Mouse (Mus musculus) monocyte, adult 5-6 weeks (primary cell): ENCODE data around the gene Nipal4. TPM values are rescaled to one million over a fixed set of nuclear protein-coding genes. Genes with fewer than 3 reads are reported as not detected.
"Not testable (repeated sequence)": the region's sequence is repeated elsewhere in the genome, so short reads cannot be mapped to it uniquely, and the experiment has no call there.

Experiments
- ATAC-seq: fragments of 153-309, 156-312 bp; replicated peaks from 2 replicates; pipeline ENCODE4 v1.8.0; 2017; ENCODE audit warnings: mild to moderate bottlenecking; ENCODE audit not compliant: low TSS enrichment, insufficient number of reproducible peaks, severe bottlenecking, poor library complexity, low FRiP score
- total RNA-seq: library from RNA; stranded (forward); fragments of 200-1000, 200-491, 200-594 nt; gene quantifications from 3 replicates; pipeline ENCODE4 v1.2.3, GENCODE M21; 2017

Gene Nipal4
- total RNA-seq = not detected in 3 replicates

GRCm38 (mm10) chr11:46165866-46166585 is at the start of gene Nipal4:
Nipal4 (minus strand) TSS chr11:46166508.
- ATAC-seq = no peak

DNA sequence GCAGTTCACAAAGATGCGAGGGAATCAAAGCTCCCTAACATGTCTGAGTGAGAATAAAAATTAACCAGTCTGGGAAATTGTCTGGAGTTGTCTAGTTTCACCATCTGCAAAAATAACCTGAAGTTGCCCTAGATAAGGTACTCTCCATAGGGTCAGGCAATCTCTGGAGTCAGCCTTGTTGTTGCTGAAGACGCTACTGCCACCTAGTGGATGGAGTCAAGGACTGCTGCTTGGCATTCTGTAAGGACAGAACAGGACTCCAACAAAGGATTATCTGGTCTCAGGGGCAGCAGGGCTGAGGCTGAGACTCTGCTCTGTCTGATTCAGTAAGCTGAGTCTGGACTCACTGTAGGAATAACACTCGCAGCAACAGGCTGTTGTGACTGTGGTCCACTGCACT is 49.0 kb upstream of the Nipal4 start:
- ATAC-seq = peak; percentile 58; the same call in 1 of the 2 replicates

DNA sequence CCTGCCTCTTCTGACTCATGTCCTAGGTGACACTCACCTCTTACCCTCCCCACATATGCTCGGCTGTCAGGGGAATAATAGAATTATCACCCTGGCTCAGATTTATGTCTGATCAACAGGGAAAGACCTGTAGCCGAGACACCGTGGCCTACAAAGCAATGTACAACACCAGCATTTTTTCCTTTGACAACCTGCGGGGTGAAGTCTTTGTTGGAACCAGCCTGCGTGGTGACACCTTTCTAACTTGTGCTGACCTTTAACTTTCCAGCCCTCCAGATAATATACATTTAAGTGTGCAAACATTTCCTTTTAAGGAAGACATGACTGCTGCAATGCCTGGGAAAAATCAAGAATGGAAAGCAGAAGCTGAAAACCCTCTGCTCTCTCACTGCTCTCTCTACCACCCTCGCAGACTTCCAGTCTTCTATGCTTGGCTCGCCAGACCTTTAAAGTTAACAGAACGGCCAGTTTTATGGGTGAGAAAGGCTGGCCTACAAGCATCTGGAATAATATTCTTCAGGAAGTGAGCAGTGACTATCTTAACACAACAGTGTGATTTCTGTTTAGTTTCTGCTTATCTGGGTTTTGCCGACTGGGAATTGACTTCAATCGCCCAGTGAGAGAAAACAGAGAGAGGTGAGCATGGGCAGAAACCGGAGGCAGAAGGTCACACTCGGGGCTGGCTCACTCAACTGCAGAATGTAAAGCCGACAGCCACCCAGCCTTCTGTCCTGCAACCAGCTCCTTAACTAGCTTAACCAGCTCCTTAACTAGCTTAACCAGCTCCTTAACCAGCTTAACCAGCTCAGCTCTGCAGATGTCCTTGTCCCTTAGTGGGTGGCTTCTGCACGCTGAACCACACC is 48.3 kb upstream of the Nipal4 start:
- ATAC-seq = no peak

DNA sequence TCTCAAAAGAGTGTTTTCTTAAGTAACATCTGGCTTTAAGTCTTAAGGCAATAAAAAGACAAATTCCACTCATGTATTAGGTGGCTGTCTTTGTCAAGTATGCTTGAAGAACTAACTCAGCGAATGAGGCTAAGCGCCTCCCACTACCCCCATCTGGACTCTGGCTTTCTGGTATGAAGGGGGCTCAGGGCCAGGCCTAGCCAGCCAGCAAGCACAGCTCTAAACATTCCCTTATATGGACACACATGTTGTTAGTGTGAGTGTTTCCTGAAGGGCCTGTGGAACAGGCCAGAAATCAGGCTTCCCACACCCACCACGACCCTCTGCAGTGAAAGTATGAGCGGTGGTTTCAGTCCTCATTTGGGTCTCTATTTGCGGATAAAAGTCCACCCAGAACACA is 47.5 kb upstream of the Nipal4 start:
- ATAC-seq = no peak

DNA sequence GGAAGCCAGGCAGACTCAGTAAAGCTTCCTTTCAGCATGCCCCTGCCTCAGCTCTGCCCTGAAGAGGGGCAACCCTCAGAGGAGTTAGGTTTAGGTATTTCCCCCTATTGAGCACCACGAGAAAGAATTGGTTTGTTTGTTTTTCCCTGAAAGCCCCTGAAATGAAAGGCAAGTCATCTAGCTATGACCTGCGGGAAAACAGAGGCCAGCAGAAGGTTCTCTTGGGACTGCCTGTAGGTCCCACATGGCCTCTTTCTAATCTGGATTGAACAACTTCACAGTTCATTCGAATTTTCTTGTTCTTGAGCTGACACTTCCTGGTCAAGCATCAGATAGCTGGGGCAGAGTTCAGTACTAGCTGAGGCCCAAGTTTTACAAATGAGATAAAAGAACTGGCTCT is 45.5 kb upstream of the Nipal4 start:
- ATAC-seq = no peak

GRCm38 (mm10) chr11:46209884-46210283 is 43.6 kb upstream of the Nipal4 start:
- ATAC-seq = no peak

GRCm38 (mm10) chr11:46205639-46206409 is 39.5 kb upstream of the Nipal4 start:
- ATAC-seq = no peak

DNA sequence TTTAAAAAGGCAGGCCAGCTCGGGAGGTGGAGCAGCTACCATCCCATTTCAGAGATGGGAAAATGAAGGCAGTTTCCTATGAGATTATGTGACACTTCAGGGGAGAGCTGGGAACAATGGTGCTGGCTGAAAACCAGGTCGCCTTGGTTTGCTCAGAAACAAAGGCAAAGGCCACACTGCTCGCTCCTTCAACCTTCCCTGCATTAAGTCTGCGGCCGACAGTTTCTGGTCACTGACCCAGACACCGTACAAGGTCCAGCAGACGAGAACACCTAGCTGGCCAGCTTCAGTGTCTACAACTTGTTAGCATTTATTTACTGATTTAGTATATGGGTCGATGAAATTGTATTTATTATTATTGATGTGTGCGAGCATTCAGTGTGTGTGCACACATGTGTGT is 38.5 kb upstream of the Nipal4 start:
- ATAC-seq = no peak

GRCm38 (mm10) chr11:46202547-46202887 is 36.2 kb upstream of the Nipal4 start:
- ATAC-seq = no peak

- ATAC-seq = no peak
These were observed 35.6 kb upstream of the Nipal4 start for GRCm38 (mm10) chr11:46201636-46202546.

GRCm38 (mm10) chr11:46200664-46201063 is 34.4 kb upstream of the Nipal4 start:
- no peak for ATAC-seq

DNA sequence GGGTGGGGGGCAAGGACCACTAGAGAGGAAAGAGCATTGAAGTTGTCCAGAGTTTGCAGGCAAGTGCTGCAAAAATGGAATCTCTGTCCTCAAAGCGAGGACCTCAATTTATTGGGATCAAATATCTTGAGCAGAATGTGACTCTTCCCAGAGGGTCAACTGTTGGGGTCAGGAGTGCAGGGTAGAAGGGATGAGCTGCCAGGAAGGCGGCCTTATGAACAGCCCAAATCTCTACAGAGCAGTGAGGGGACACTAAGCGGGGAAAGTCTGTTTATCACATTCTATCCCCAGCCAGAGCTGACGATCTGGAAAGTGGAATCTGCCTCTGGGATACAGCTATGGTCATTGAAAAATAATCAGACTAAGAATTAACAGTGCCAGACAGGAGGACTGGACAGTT is 27.9 kb upstream of the Nipal4 start:
- ATAC-seq = no peak

- no peak for ATAC-seq
These were observed 22.0 kb upstream of the Nipal4 start for GRCm38 (mm10) chr11:46188283-46188682.

DNA sequence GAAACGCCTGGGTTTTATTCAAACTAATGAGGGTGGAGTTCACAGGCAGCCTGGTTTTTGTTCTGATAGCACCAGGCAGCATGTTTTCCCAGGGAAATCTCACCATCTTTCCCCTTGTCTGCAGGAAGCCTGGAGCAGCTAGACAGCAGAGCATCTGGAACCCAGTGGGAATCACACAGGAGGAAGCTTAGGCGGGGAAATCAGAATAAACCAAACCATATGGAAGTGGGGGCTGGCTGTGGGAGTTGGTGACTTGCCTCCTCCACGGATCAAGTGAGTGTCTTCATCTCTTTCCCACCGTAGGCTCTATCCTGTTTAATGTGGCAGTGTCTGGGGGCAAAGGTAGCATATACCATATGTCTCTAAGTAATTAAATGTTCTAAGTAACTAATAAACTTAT is 19.2 kb upstream of the Nipal4 start:
- no peak for ATAC-seq

DNA sequence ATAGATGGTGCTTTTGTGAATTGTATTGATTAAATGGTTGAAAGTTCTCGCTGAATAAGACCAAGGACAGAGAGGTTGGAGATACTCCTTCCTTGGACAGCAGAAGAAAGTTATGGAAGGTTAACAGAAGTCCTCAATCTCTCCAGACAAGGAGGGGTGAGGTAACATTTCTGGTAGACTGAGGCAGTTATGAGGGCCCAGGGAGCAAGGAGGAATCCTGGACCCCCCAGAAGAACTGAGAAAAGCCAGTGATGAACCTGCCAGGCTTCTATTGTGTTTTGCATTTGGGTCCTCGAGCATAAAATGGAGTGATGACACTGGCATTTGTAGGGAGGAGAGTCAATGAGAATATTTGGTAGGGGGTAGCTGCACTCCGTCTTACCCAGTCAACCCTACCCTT is 18.6 kb upstream of the Nipal4 start:
- no peak for ATAC-seq

- ATAC-seq = not testable (repeated sequence)
These were observed 15.7 kb upstream of the Nipal4 start for GRCm38 (mm10) chr11:46182031-46182430.

DNA sequence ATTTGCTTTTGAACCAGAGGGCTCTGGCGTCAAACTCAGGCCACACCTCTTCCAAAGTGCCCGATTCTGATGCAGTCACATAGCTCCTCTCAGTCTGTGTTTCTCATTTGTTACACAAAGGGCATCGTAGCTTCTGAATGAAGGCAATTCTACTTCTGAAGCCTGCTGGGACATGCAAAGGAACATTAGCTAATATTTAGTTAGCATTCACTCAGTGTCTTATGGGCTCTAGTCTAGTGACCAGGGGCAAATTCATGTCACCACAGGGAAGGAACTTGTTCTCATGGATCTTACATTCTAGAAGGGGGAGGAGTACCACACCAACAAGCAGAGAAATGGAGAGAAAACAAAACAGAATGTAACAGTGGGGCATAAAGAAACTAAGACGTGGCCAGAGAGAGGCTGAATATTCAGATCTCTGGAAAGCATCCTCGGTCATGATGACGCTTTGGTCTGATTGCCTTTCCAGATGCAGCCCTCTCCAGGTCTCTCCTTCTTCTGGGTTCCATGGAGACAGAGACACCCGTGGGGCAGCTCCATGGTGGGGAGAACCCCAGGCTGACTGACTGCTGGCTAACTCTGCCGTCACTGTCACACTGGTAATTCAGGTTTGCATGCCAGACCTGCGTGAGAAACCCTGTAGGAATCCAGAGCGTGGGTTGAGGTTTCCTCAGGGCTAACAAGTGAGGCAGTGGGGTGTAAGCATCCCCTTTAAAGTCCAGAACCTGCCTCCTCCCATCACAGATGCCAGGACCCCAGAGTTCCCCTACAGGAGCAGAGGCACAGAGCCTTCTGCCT is 11.1 kb upstream of the Nipal4 start:
- ATAC-seq = no peak

DNA sequence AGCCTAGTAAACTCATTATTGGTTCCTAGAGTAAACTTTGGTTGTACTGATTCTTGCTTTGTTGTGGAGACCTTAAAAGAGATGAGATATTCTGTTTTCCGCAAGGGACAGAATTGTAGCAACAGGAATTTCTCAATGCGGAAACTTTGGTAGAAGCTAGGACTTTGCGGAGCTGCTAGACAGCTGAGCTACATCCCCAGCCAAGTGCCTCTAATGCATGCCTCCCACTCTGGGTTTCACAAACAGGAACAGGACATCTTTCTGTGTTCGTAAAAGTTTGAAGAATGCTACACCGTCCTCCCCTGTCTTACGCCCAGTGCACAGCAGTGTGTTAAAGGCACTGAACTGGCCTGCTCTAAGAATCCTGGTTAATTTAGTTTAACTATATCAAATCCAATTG is 9.8 kb upstream of the Nipal4 start:
- no peak for ATAC-seq
